ENCODE assay signal across 23 mouse cellular contexts in the genomic region with DNA sequence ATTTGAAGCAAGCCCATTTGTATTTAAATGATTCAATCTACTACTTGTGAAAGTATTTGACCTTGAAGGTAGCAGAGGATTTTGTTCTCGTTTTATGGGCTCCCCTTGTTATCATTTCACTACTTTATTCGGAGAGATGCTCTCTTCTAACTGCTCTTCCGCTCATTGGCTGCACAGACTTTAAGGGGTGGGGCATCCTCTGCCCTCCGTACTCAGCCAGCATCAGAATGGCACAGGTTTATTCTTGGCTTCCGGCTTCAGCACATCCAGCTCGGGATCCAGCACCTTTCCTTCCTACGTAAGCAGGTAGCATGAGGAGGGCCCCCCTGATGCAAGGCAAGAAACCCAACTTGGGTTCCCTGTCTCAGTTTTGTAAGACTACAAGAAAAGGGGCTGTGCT.
DNase-seq lines count a peak whose midpoint lies in the region; ATAC-seq and TF ChIP-seq lines count a peak whose summit lies in the region.
"Had no signal": no experiment of that assay in that cellular context is flagged by ENCODE, and none has a peak within 500 bp of the region (broad histone marks: within the 10 kb centered on the region; RNA-seq: fewer than 3 reads in every experiment).

No protein-coding gene starts in this region.

- WGBS in kidney, adult 2 months: 45% methylated on average over 7 of the region's 7 CpGs
- WGBS in neural tube, embryonic 13.5 days: 86% methylated on average over 7 of the region's 7 CpGs

- no peak; the same call in 1 of the 2 replicates for ATAC-seq in neural tube, embryonic 13.5 days (ENCODE audit: low read depth)
- ATAC-seq: forebrain, embryonic 14.5 days; Patski had no signal

- no peak for TF ChIP-seq POLR2A in kidney, adult 2 months (IDR thresholded peaks at IDR 0.05; ENCODE audit: low read depth, low read length)

- H3K9me3 ChIP-seq in neural tube, embryonic 13.5 days: no peaks in the 10 kb centered on the region
- H3K9me3 ChIP-seq: embryonic facial prominence, embryonic 15.5 days; forebrain, embryonic 10.5 days; heart, embryonic 12.5 days; hindbrain, embryonic 10.5 days had no signal

- TF ChIP-seq CTCF in kidney, adult 2 months (conservative IDR thresholded peaks at IDR 0.05; ENCODE audit: insufficient read depth, insufficient read length, low read depth, low read length): no peak

- intact Hi-C loops in left cerebral cortex, postnatal 4 days (cut with DNase I): no loop called here

- no peak overlapping the region for H3K4me2 ChIP-seq in neural tube, embryonic 13.5 days
- H3K4me2 ChIP-seq: embryonic facial prominence, embryonic 15.5 days; heart, embryonic 12.5 days; hindbrain, embryonic 14.5 days had no signal

- peaks cover 14% of the 10 kb centered on the region; the same call in 1 of the 2 replicates for H3K4me1 ChIP-seq in kidney, adult 2 months (ENCODE audit: control insufficient read depth, insufficient read depth, low read length)
- peaks cover 20% of the 10 kb centered on the region for H3K4me1 ChIP-seq in neural tube, embryonic 13.5 days (replicated peaks)
- H3K4me1 ChIP-seq: embryonic facial prominence, embryonic 15.5 days; forebrain, embryonic 10.5 days; hindbrain, embryonic 10.5 days had no signal

- peak overlapping the region; percentile 32; the same call in 1 of the 2 replicates for H3K27ac ChIP-seq in kidney, adult 2 months (ENCODE audit: insufficient read depth, low read depth, low read length)
- peak overlapping the region; percentile 35; the same call in 1 of the 2 replicates for H3K27ac ChIP-seq in neural tube, embryonic 13.5 days (replicated peaks)
- H3K27ac ChIP-seq: embryonic facial prominence, embryonic 15.5 days; forebrain, embryonic 10.5 days; gastrocnemius, adult 2 months; hindbrain, embryonic 10.5 days; hindbrain, embryonic 14.5 days had no signal

- H3K9ac ChIP-seq in neural tube, embryonic 13.5 days: no peak overlapping the region
- H3K9ac ChIP-seq: embryonic facial prominence, embryonic 15.5 days; heart, embryonic 12.5 days; hindbrain, embryonic 14.5 days had no signal

- H3K27me3 ChIP-seq in kidney, adult 2 months (replicated peaks; ENCODE audit: control insufficient read depth, insufficient read depth, low read length): no peaks in the 10 kb centered on the region
- no peaks in the 10 kb centered on the region for H3K27me3 ChIP-seq in neural tube, embryonic 13.5 days
- H3K27me3 ChIP-seq: CH12.LX; embryonic facial prominence, embryonic 15.5 days; heart, embryonic 12.5 days; Patski had no signal

- H3K36me3 ChIP-seq in kidney, adult 2 months (ENCODE audit: control insufficient read depth, insufficient read depth, low read length): no peaks in the 10 kb centered on the region
- no peaks in the 10 kb centered on the region for H3K36me3 ChIP-seq in neural tube, embryonic 13.5 days
- H3K36me3 ChIP-seq: embryonic facial prominence, embryonic 15.5 days had no signal

- peak; percentile 43 for DNase-seq in kidney, adult 2 months
- no peak for DNase-seq in kidney, postnatal 14 days
- DNase-seq in neural tube, embryonic 10.5 days (ENCODE audit: extremely low spot score, low spot score): no peak
- DNase-seq in R1 (ENCODE audit: low read depth, low spot score): peak; percentile 64
- no peak for DNase-seq in left cerebral cortex, postnatal 4 days
- no peak for DNase-seq in spleen, adult 12 weeks (ENCODE audit: low spot score)
- DNase-seq: adrenal gland, postnatal 10 days; cerebellum, adult 11 months; cerebellum, adult 8-10 months; cerebellum, postnatal 14 days; embryo, embryonic 11 days; gastrocnemius, adult 2 months; gastrocnemius, postnatal 25 days had no signal

- H3K4me3 ChIP-seq in kidney, adult 2 months (ENCODE audit: insufficient read depth, low read depth, low read length): no peak overlapping the region
- H3K4me3 ChIP-seq in neural tube, embryonic 13.5 days: no peak overlapping the region
- H3K4me3 ChIP-seq: embryonic facial prominence, embryonic 15.5 days; erythroblast, embryonic 14.5 days; forebrain, embryonic 10.5 days; gastrocnemius, adult 2 months; heart, embryonic 12.5 days; hindbrain, embryonic 10.5 days had no signal

Comparison
In these comparisons a context has a peak if more than half of its experiments do, and no peak if none do; other contexts are left out.
1. DNase-seq: peak in kidney, adult 2 months (single experiment) and R1 (single experiment); none in kidney, postnatal 14 days (single experiment), neural tube, embryonic 10.5 days (single experiment), left cerebral cortex, postnatal 4 days (single experiment) and spleen, adult 12 weeks (single experiment).